12 mouse cellular contexts compared by ENCODE assay signal in the genomic region with DNA sequence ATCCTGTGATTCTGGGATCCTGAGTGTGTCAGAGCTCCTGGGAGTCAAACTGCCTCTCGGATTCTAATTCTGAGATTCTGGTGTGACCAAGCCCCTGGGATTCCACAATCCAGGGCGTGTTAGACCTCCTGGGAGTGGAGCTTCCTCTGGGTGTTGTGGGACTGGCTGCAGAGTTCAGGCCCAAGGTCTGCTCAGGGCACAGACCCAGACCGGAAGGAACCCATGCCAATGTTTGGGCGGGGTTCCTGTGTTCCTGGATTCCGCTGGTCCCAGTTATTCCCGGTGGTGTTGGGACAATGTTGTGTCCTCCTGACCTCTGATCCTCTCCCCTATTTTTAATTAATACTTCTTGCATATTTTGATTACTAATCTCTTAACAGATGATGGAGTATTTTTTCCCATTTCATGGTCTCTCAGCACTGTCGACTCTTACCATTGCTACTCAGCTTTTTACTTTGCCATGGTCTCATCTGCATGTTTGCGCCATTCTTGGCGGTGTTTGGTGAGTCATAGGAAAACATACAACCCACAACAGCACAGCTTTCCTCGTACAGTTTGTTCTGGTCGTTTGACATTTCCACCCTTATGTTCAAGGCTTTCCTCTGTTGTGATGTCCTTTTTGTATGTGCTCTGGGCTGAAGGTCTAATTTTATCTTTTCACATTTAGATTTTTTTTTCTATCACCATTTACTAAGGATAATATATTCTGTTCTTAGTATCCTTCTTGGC. TPM values are rescaled to one million over a fixed set of nuclear protein-coding genes. Genes with fewer than 3 reads are reported as not detected.
DNase-seq lines count a peak whose midpoint lies in the region.
"Had no signal": no experiment of that assay in that cellular context is flagged by ENCODE, and none has a peak within 500 bp of the region (broad histone marks: within the 10 kb centered on the region; RNA-seq: fewer than 3 reads in every experiment).

No protein-coding gene starts in this region.

- intact Hi-C loops in heart, postnatal 10 days (cut with DNase I) = no loop called here

- peak; percentile 61 for DNase-seq in gastrocnemius, adult 18-20 months (ENCODE audit: low spot score)
- DNase-seq in gastrocnemius, postnatal 4 days (ENCODE audit: low spot score in 2 of 2) = no peak
- peak; percentile 82 for DNase-seq in adrenal gland, adult 2 months
- DNase-seq in heart, postnatal 10 days = peak; percentile 45 to 68
- peak; percentile 79 for DNase-seq in lung, postnatal 14 days
- no peak for DNase-seq in urinary bladder, postnatal 4 days (ENCODE audit: low spot score in 2 of 2)
- no peak for DNase-seq in cerebellum, postnatal 10 days
- DNase-seq in layer of hippocampus, postnatal 36 days = no peak
- DNase-seq: spleen, adult 18-20 months had no signal

RNA-seq across cellular contexts. Expression of a gene that starts 10.6 kb away (rescaled TPM):
- total RNA-seq in gastrocnemius, adult 18-20 months (2021) = under 1 TPM; 0.36 to 0.62 TPM
- total RNA-seq in gastrocnemius, postnatal 4 days (2021) = under 1 TPM in 1 of 2 experiments, not detected in 1; 0.17 TPM
- not detected for total RNA-seq in adrenal gland, adult 2 months (2021)
- not detected in 2 replicates for polyA plus RNA-seq in adrenal gland, adult 2 months (2012; rRNA removed)
- not detected for total RNA-seq in heart, postnatal 10 days (2021)
- total RNA-seq in layer of hippocampus, postnatal 36 days (2021) = not detected
- polyA plus RNA-seq: embryonic facial prominence, embryonic 11.5 days; kidney, postnatal 0 days; liver, embryonic 15.5 days had no signal

RNA-seq across cellular contexts. Expression of a gene that starts 17.3 kb away (rescaled TPM):
- 10 to 100 TPM; 48.0 to 50.7 TPM for total RNA-seq in gastrocnemius, adult 18-20 months (2021)
- 10 to 100 TPM; 59.6 to 60.1 TPM for total RNA-seq in gastrocnemius, postnatal 4 days (2021)
- 10 to 100 TPM; 58.1 to 70.1 TPM for total RNA-seq in adrenal gland, adult 2 months (2021)
- 29.3 and 30.9 TPM in 2 replicates for polyA plus RNA-seq in adrenal gland, adult 2 months (2012; rRNA removed)
- total RNA-seq in heart, postnatal 10 days (2021) = 10 to 100 TPM; 56.1 to 62.8 TPM
- 10 to 100 TPM; 77.4 to 83.4 TPM for total RNA-seq in layer of hippocampus, postnatal 36 days (2021)

RNA-seq across cellular contexts. Expression of a gene that starts 30.8 kb away (rescaled TPM):
- total RNA-seq in gastrocnemius, adult 18-20 months (2021) = under 1 TPM; 0.33 to 0.37 TPM
- under 1 TPM; 0.18 to 0.34 TPM for total RNA-seq in gastrocnemius, postnatal 4 days (2021)
- total RNA-seq in adrenal gland, adult 2 months (2021) = under 1 TPM; 0.40 to 0.48 TPM
- polyA plus RNA-seq in adrenal gland, adult 2 months (2012; rRNA removed) = 2.5 TPM in 1 of 2 replicates, not detected in the other
- total RNA-seq in heart, postnatal 10 days (2021) = under 1 TPM; 0.31 to 0.77 TPM
- under 1 TPM; 0.18 to 0.40 TPM for total RNA-seq in layer of hippocampus, postnatal 36 days (2021)

RNA-seq across cellular contexts. Expression of a gene that starts 31.4 kb away (rescaled TPM):
- 10 to 100 TPM; 11.9 to 17.4 TPM for total RNA-seq in gastrocnemius, adult 18-20 months (2021)
- total RNA-seq in gastrocnemius, postnatal 4 days (2021) = 10 to 100 TPM; 25.4 to 25.7 TPM
- total RNA-seq in adrenal gland, adult 2 months (2021) = 10 to 100 TPM; 38.0 to 44.3 TPM
- polyA plus RNA-seq in adrenal gland, adult 2 months (2012; rRNA removed) = 5.9 and 6.7 TPM in 2 replicates
- total RNA-seq in heart, postnatal 10 days (2021) = 10 to 100 TPM; 15.7 to 18.6 TPM
- total RNA-seq in layer of hippocampus, postnatal 36 days (2021) = 10 to 100 TPM; 40.3 to 44.3 TPM

RNA-seq across cellular contexts. Expression of a gene that starts 43.7 kb away (rescaled TPM):
- total RNA-seq in gastrocnemius, adult 18-20 months (2021) = 10 to 100 TPM; 10.2 to 11.5 TPM
- 10 to 100 TPM; 10.3 to 10.4 TPM for total RNA-seq in gastrocnemius, postnatal 4 days (2021)
- total RNA-seq in adrenal gland, adult 2 months (2021) = 10 to 100 TPM; 25.0 to 28.3 TPM
- polyA plus RNA-seq in adrenal gland, adult 2 months (2012; rRNA removed) = 27.1 and 32.6 TPM in 2 replicates
- total RNA-seq in heart, postnatal 10 days (2021) = 10 to 100 TPM; 13.0 to 16.7 TPM
- total RNA-seq in layer of hippocampus, postnatal 36 days (2021) = 10 to 100 TPM; 32.8 to 38.1 TPM

Comparison
In these comparisons a context has a peak if more than half of its experiments do, and no peak if none do; other contexts are left out.
1. DNase-seq: peak in gastrocnemius, adult 18-20 months (single experiment), adrenal gland, adult 2 months (single experiment), heart, postnatal 10 days (2 of 2) and lung, postnatal 14 days (single experiment); none in gastrocnemius, postnatal 4 days (0 of 2), urinary bladder, postnatal 4 days (0 of 2), cerebellum, postnatal 10 days (0 of 2) and layer of hippocampus, postnatal 36 days (0 of 2).